Comparison of ENCODE assay signal across 19 mouse cellular contexts in genomic region chr6:37425075-37425474, GRCm38 (mm10). TPM values are rescaled to one million over a fixed set of nuclear protein-coding genes. Genes with fewer than 3 reads are reported as not detected.
DNase-seq lines count a peak whose midpoint lies in the region; ATAC-seq and TF ChIP-seq lines count a peak whose summit lies in the region.
"Had no signal": no experiment of that assay in that cellular context is flagged by ENCODE, and none has a peak within 500 bp of the region (broad histone marks: within the 10 kb centered on the region; RNA-seq: fewer than 3 reads in every experiment).

No protein-coding gene starts in this region.

- no peak for TF ChIP-seq CTCF in lung, postnatal 0 days (IDR thresholded peaks at IDR 0.05)

- H3K27me3 ChIP-seq in heart, embryonic 10.5 days (ENCODE audit: insufficient read depth, poor library complexity, severe bottlenecking), result no peaks in the 10 kb centered on the region
- no peaks in the 10 kb centered on the region for H3K27me3 ChIP-seq in intestine, embryonic 16.5 days (replicated peaks; ENCODE audit: control insufficient read depth, insufficient read depth, low read length)
- H3K27me3 ChIP-seq in intestine, embryonic 15.5 days (replicated peaks), result no peaks in the 10 kb centered on the region
- H3K27me3 ChIP-seq in lung, postnatal 0 days (replicated peaks; ENCODE audit: insufficient read depth, low read length), result no peaks in the 10 kb centered on the region
- H3K27me3 ChIP-seq: CH12.LX; megakaryocyte, embryonic 14.5 days; midbrain, embryonic 15.5 days had no signal

- WGBS in heart, embryonic 10.5 days, result 70% methylated on average over 3 of the region's 3 CpGs
- 79% methylated on average over 3 of the region's 3 CpGs for WGBS in intestine, embryonic 16.5 days
- 74% methylated on average over 3 of the region's 3 CpGs for WGBS in intestine, embryonic 15.5 days
- WGBS in lung, postnatal 0 days, result 47% methylated on average over 3 of the region's 3 CpGs

- no peak overlapping the region for H3K4me2 ChIP-seq in intestine, embryonic 16.5 days (ENCODE audit: low read depth, low read length)
- H3K4me2 ChIP-seq in intestine, embryonic 15.5 days (replicated peaks), result no peak overlapping the region
- H3K4me2 ChIP-seq in lung, postnatal 0 days (replicated peaks; ENCODE audit: low read depth, low read length), result no peak overlapping the region
- H3K4me2 ChIP-seq: midbrain, embryonic 15.5 days had no signal

- H3K27ac ChIP-seq in heart, embryonic 10.5 days, result peak overlapping the region; percentile 82
- peak overlapping the region; percentile 53 for H3K27ac ChIP-seq in intestine, embryonic 16.5 days (ENCODE audit: low read length)
- no peak overlapping the region for H3K27ac ChIP-seq in intestine, embryonic 15.5 days
- H3K27ac ChIP-seq in lung, postnatal 0 days (ENCODE audit: low read length), result peak overlapping the region; percentile 84
- H3K27ac ChIP-seq: hindbrain, embryonic 10.5 days; midbrain, embryonic 15.5 days had no signal

- no peak overlapping the region for H3K9ac ChIP-seq in intestine, embryonic 16.5 days (ENCODE audit: low read depth, low read length)
- H3K9ac ChIP-seq in intestine, embryonic 15.5 days, result no peak overlapping the region
- no peak overlapping the region for H3K9ac ChIP-seq in lung, postnatal 0 days (replicated peaks; ENCODE audit: low read depth)
- H3K9ac ChIP-seq: forebrain, postnatal 0 days; midbrain, embryonic 15.5 days had no signal

- no peak for ATAC-seq in intestine, embryonic 16.5 days
- no peak for ATAC-seq in intestine, embryonic 15.5 days
- no peak for ATAC-seq in lung, postnatal 0 days
- ATAC-seq: forebrain, postnatal 0 days; midbrain, embryonic 15.5 days had no signal

- no peaks in the 10 kb centered on the region for H3K9me3 ChIP-seq in heart, embryonic 10.5 days
- H3K9me3 ChIP-seq in intestine, embryonic 16.5 days (ENCODE audit: control insufficient read depth, low read length), result no peaks in the 10 kb centered on the region
- H3K9me3 ChIP-seq in intestine, embryonic 15.5 days, result no peaks in the 10 kb centered on the region
- H3K9me3 ChIP-seq in lung, postnatal 0 days (ENCODE audit: low read length), result no peaks in the 10 kb centered on the region
- H3K9me3 ChIP-seq: hindbrain, embryonic 10.5 days; megakaryocyte, embryonic 14.5 days; midbrain, embryonic 15.5 days had no signal

- no peak overlapping the region for H3K4me3 ChIP-seq in heart, embryonic 10.5 days
- no peak overlapping the region for H3K4me3 ChIP-seq in intestine, embryonic 16.5 days (ENCODE audit: low read length)
- no peak overlapping the region for H3K4me3 ChIP-seq in intestine, embryonic 15.5 days (replicated peaks)
- no peak overlapping the region for H3K4me3 ChIP-seq in lung, postnatal 0 days (ENCODE audit: low read depth, low read length)
- H3K4me3 ChIP-seq: hindbrain, embryonic 10.5 days; megakaryocyte, embryonic 14.5 days; midbrain, embryonic 15.5 days had no signal

- peaks cover 39% of the 10 kb centered on the region for H3K36me3 ChIP-seq in heart, embryonic 10.5 days
- no peaks in the 10 kb centered on the region for H3K36me3 ChIP-seq in intestine, embryonic 16.5 days (ENCODE audit: control insufficient read depth, insufficient read depth, low read length)
- no peaks in the 10 kb centered on the region for H3K36me3 ChIP-seq in intestine, embryonic 15.5 days
- no peaks in the 10 kb centered on the region for H3K36me3 ChIP-seq in lung, postnatal 0 days (ENCODE audit: insufficient read depth, low read length)
- H3K36me3 ChIP-seq: hindbrain, embryonic 10.5 days; midbrain, embryonic 15.5 days had no signal

- H3K4me1 ChIP-seq in heart, embryonic 10.5 days, result peaks cover 95% of the 10 kb centered on the region
- peaks cover 24% of the 10 kb centered on the region for H3K4me1 ChIP-seq in intestine, embryonic 16.5 days (ENCODE audit: control insufficient read depth, insufficient read depth, low read length)
- H3K4me1 ChIP-seq in intestine, embryonic 15.5 days (replicated peaks), result peaks cover 33% of the 10 kb centered on the region
- peaks cover 40% of the 10 kb centered on the region for H3K4me1 ChIP-seq in lung, postnatal 0 days (ENCODE audit: insufficient read depth, low read depth, low read length)

- peak; percentile 60 for TF ChIP-seq EP300 in lung, postnatal 0 days (IDR thresholded peaks at IDR 0.05)

- DNase-seq in heart, embryonic 10.5 days (ENCODE audit: low spot score), result no peak
- DNase-seq in heart, adult 11 months, result no peak
- peak; percentile 61 for DNase-seq in lung, postnatal 0 days (ENCODE audit: low spot score)
- no peak for DNase-seq in lung, postnatal 14 days
- no peak for DNase-seq in urinary bladder, postnatal 14 days (ENCODE audit: low spot score)
- DNase-seq in adipocyte (ENCODE audit: low spot score), result no peak
- DNase-seq: adrenal gland, adult 8-10 months; cerebellum, postnatal 10 days; forebrain, postnatal 0 days; kidney, adult 9 months; layer of hippocampus, postnatal 36 days; left cerebral cortex, postnatal 4 days; thymus, adult 2 months had no signal

RNA-seq across cellular contexts. Expression of gene Creb3l2, which starts 16.9 kb away (rescaled TPM):
- polyA plus RNA-seq in heart, embryonic 10.5 days (2016; fragmentation: Nextera tagmentation; extraction: Ambion mirVana), result 33.5 and 36.3 TPM in 2 replicates
- 13.4 and 13.9 TPM in 2 replicates for polyA plus RNA-seq in intestine, embryonic 16.5 days (2015; fragmentation: Nextera tagmentation; extraction: Ambion mirVana)
- polyA plus RNA-seq in intestine, embryonic 15.5 days (2015; fragmentation: Nextera tagmentation; extraction: Ambion mirVana), result 15.6 and 15.8 TPM in 2 replicates
- 23.6 and 23.8 TPM in 2 replicates for polyA plus RNA-seq in lung, postnatal 0 days (2015; fragmentation: Nextera tagmentation; extraction: Ambion mirVana)
